Mouse (Mus musculus) hindbrain, postnatal 0 days (tissue): Measurements from ENCODE around the gene H2afb3. TPM values are rescaled to one million over a fixed set of nuclear protein-coding genes. Genes with fewer than 3 reads are reported as not detected.
"Not testable (repeated sequence)": the region's sequence is repeated elsewhere in the genome, so short reads cannot be mapped to it uniquely, and the experiment has no call there.

Experiments used
- ATAC-seq: fragments of 200-750 bp; cut with Nextera tagmentation; 2 replicates; pipeline ENCODE4 v1.8.0; 2017; ENCODE audit warnings: mild to moderate bottlenecking, moderate TSS enrichment, moderate library complexity
- DNase-seq: peaks from one replicate; pipeline ENCODE4 v3.0.0-alpha.2; 2015; ENCODE audit warnings: low spot score
- H3K27ac ChIP-seq: fragments of 300-500 bp; sonication (generic); 2 replicates; pipeline ENCODE4 v1.5.1; 2014; ENCODE audit warnings: mild to moderate bottlenecking
- H3K27me3 ChIP-seq: fragments of 300-500 bp; sonication (generic); 2 replicates; pipeline ENCODE4 v1.6.1; 2014; ENCODE audit warnings: low read length, mixed read lengths; ENCODE audit not compliant: insufficient read depth
- H3K36me3 ChIP-seq: fragments of 300-500 bp; sonication (generic); 2 replicates; pipeline ENCODE4 v1.6.1; 2014; ENCODE audit warnings: low read length, mixed read lengths; ENCODE audit not compliant: insufficient read depth
- H3K4me1 ChIP-seq: fragments of 300-500 bp; sonication (generic); 2 replicates; pipeline ENCODE4 v1.6.1; 2014; ENCODE audit warnings: antibody characterized with exemption, low read length, mixed read lengths; ENCODE audit not compliant: insufficient read depth
- H3K4me2 ChIP-seq: fragments of 300-500 bp; sonication (generic); 2 replicates; pipeline ENCODE4 v1.6.1; 2014; ENCODE audit warnings: low read depth, mild to moderate bottlenecking, low read length, moderate library complexity, mixed read lengths
- H3K4me3 ChIP-seq: fragments of 300-500 bp; sonication (generic); 2 replicates; pipeline ENCODE4 v1.5.1; 2014; ENCODE audit warnings: low read length
- H3K9ac ChIP-seq: fragments of 300-500 bp; sonication (generic); replicated peaks from 2 replicates; pipeline ENCODE4 v1.6.1; 2014; ENCODE audit warnings: mild to moderate bottlenecking, low read length, moderate library complexity, mixed read lengths
- H3K9me3 ChIP-seq: fragments of 300-500 bp; sonication (generic); 2 replicates; pipeline ENCODE4 v1.6.1; 2016; ENCODE audit warnings: low read length, mixed read lengths
- CTCF ChIP-seq: IDR thresholded peaks from 2 replicates; pipeline ENCODE4 v1.5.1; 2016; ENCODE audit warnings: antibody characterized with exemption, control low read depth, low read depth
- WGBS: fragments of 180-500 bp; shearing (Covaris S2); extraction: QIAGEN DNeasy Blood & Tissue Kit; methylation state at CpG from one replicate; pipeline ENCODE4 v1.1.7; 2014; 5-methylcytosine and 5-hydroxymethylcytosine counted together
- polyA plus RNA-seq: library from polyadenylated mRNA; unstranded; fragments of >200 nt; fragmentation: Nextera tagmentation; extraction: Ambion mirVana; gene quantifications from 2 replicates; pipeline ENCODE4 v1.2.1, GENCODE M21; 2015
- total RNA-seq: library from RNA; depleted of rRNA; stranded (reverse); fragments of >200 nt; gene quantifications from 2 replicates; pipeline ENCODE4 v1.2.3, GENCODE M21; 2014; rRNA removed

Gene H2afb3
- total RNA-seq, result not detected in 2 replicates
- not detected in 2 replicates for polyA plus RNA-seq

DNA sequence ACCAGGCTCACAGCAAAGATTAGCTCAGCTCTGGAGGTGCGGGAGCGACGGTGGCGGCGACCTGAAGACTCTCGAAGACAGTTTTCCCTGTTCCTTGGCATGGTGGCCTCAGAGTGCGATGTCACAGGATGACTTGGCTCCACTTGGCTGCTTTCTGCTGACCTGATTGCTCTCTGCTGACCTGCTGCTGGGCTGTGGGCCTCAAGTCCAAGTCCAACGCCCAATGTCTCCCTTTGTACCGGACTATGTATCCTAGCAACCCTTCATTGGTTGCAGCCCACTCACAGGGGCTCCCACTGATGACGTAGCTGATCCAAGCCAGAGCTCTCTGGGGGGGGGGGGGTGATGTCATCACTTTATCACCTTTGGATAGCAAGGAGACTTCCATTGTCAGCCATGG lies at the start of gene H2afb3:
Gene H2afb3 (minus strand): TSS at position 101 of the 400 bp plus-strand sequence.
- not testable (repeated sequence) for H3K27me3 ChIP-seq, ATAC-seq, H3K27ac ChIP-seq, DNase-seq, H3K4me3 ChIP-seq, H3K36me3 ChIP-seq, H3K4me2 ChIP-seq, H3K9ac ChIP-seq, H3K9me3 ChIP-seq, H3K4me1 ChIP-seq
- WGBS, result 85% methylated on average over 9 of the region's 10 CpGs

DNA sequence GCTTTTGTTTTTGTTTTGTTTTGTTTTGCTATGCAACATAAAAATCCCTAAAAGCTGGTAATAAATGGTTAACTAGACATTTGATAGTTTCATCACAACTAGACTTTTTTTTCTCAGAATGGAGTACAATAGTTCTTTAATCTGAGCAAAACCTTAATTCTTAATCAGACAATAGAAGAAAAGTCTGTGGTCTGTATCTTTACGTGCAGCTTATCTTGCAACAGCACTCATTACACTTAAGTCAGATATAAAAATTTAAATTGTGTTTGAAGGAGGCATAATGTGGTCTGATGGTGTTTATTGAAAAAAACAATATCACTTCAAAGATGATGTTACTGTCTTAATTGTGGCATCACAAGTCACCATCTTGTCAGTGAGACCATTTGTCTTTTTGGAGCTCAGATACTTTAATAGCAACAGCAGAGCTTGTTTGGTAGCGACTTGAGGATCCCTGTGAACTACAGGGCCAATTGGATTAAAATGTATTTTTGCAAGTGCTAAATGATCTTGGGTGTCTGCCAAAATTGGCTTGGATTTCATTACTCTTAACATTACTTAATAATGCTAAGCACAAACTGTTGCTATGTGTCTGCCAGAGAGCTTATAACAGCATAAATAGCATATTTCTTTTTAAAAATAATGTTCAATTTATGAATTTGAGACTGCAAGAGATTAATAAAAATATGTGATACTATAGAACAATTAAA lies 11.3 kb downstream of the H2afb3 start:
- TF ChIP-seq CTCF, result no peak
- no peaks in the 10 kb centered on the region for H3K4me1 ChIP-seq
- no peak overlapping the region for H3K9ac ChIP-seq
- DNase-seq, result no peak
- no peak overlapping the region for H3K4me3 ChIP-seq
- H3K9me3 ChIP-seq, result no peaks in the 10 kb centered on the region
- no peak for ATAC-seq
- no peaks in the 10 kb centered on the region for H3K36me3 ChIP-seq
- no peak overlapping the region for H3K27ac ChIP-seq
- H3K27me3 ChIP-seq, result no peaks in the 10 kb centered on the region
- H3K4me2 ChIP-seq, result no peak overlapping the region
- WGBS, result 55% methylated on average over 2 of the region's 2 CpGs

DNA sequence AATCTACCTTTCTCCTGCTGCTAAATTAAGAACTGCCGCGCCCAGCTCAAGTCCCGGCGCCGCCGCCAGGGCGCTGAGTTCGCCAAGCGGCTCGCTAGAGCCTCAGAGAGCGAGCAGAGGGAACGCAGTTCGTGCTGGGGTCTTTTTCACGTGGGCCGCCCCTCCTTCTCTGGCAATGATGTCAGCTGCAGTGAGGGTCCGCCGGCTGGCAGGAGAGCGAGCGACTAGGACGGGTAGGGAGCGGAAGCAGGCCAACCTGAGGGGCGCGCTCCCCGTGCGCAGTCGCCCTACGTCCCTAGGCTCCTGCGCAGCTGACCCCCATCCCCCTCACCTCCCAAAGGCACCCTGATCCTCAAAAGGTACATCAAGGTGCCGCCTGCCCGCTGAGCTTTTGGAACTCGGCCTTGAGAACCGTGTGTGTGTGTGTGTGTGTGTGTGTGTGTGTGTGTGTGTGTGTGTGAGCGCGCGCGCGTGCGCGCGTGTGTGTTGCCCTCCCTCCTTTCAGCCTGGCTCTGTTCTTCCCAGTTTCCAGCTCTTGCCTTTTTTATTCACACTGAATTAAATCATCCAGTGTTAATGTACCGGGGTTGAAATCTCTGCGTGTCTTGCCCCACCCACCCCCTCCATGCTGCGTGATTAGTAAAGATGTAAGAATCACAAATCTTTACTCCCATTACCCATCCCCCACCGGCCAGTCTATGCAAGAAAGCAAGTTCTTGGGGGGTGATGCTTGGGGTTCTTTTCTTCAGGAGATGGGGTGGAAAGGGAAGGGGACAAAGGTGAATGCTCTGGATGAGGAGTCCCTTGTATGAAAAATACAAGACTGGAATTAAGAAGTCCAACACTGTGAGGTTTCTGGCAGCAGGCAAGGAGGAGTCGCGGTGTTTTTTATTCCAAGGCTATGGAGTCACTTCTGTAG lies 19.8 kb downstream of the H2afb3 start:
- 10% methylated on average over 38 of the region's 46 CpGs for WGBS
- no peaks in the 10 kb centered on the region for H3K27me3 ChIP-seq
- ATAC-seq (peak; percentile 85), DNase-seq (peak; percentile 74)
- TF ChIP-seq CTCF, result peak; percentile 46
- peak overlapping the region; percentile 69; the same call in 1 of the 2 replicates for H3K27ac ChIP-seq
- peak overlapping the region; percentile 43 for H3K9ac ChIP-seq
- H3K4me1 ChIP-seq, result no peaks in the 10 kb centered on the region
- H3K9me3 ChIP-seq, result no peaks in the 10 kb centered on the region
- H3K4me3 ChIP-seq, result peak overlapping the region; percentile 48
- H3K36me3 ChIP-seq, result no peaks in the 10 kb centered on the region
- peak overlapping the region; percentile 71 for H3K4me2 ChIP-seq

DNA sequence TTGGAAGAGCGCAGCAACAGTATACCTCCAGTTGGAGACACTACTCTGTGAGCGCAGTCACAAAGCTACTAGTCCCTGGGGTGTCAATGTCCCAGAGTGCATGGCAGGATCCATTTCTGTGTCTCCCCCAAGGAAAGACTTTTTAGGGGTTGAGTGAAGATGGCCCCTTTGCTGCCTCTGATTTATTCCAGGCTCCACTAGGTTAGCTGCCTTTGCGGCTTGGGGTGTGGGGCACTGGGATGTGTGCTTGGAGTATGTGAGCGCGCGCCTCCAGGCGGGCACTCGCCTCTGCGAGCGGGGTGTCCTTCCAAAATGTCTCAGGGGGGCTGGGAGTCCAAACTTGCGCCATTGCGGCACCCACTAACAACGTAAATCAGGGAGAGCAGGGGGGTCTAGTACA lies 21.2 kb downstream of the H2afb3 start:
- H3K9ac ChIP-seq, result no peak overlapping the region
- ATAC-seq (no peak), DNase-seq (peak; percentile 51)
- no peak overlapping the region for H3K27ac ChIP-seq
- no peaks in the 10 kb centered on the region for H3K27me3 ChIP-seq
- H3K4me1 ChIP-seq, result no peaks in the 10 kb centered on the region
- 28% methylated on average over 13 of the region's 13 CpGs for WGBS
- no peak for TF ChIP-seq CTCF
- H3K9me3 ChIP-seq, result no peaks in the 10 kb centered on the region
- peak overlapping the region; percentile 71 for H3K4me2 ChIP-seq
- no peaks in the 10 kb centered on the region for H3K36me3 ChIP-seq
- peak overlapping the region; percentile 48 for H3K4me3 ChIP-seq

DNA sequence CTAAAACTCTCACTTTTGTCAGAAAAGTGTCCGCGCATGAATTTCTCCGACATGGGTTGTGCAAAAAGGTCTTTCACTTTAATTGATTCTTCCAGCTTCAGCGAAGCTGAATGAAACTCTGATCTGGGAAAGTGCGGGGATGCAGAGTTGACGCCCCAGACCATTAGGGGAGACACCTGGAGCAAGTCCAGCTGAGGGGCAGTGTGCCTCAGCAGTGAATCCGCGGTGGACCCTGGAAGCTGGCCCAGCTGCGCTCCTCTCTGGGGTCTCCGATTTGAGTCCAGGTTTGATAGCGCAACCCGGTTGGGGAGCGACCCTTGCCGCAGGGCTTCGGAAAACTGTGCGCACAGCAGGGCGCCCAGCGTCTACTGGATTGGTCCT lies 22.0 kb downstream of the H2afb3 start:
- H3K4me1 ChIP-seq, result no peaks in the 10 kb centered on the region
- DNase-seq, result peak; percentile 6
- peak overlapping the region; percentile 71 for H3K4me2 ChIP-seq
- H3K27ac ChIP-seq, result no peak overlapping the region
- no peak for TF ChIP-seq CTCF
- ATAC-seq, result no peak
- no peaks in the 10 kb centered on the region for H3K9me3 ChIP-seq
- WGBS, result 17% methylated on average over 18 of the region's 18 CpGs
- peak overlapping the region; percentile 48 for H3K4me3 ChIP-seq
- H3K27me3 ChIP-seq, result no peaks in the 10 kb centered on the region
- peak overlapping the region; percentile 33; the same call in 1 of the 2 replicates for H3K9ac ChIP-seq
- no peaks in the 10 kb centered on the region for H3K36me3 ChIP-seq

DNA sequence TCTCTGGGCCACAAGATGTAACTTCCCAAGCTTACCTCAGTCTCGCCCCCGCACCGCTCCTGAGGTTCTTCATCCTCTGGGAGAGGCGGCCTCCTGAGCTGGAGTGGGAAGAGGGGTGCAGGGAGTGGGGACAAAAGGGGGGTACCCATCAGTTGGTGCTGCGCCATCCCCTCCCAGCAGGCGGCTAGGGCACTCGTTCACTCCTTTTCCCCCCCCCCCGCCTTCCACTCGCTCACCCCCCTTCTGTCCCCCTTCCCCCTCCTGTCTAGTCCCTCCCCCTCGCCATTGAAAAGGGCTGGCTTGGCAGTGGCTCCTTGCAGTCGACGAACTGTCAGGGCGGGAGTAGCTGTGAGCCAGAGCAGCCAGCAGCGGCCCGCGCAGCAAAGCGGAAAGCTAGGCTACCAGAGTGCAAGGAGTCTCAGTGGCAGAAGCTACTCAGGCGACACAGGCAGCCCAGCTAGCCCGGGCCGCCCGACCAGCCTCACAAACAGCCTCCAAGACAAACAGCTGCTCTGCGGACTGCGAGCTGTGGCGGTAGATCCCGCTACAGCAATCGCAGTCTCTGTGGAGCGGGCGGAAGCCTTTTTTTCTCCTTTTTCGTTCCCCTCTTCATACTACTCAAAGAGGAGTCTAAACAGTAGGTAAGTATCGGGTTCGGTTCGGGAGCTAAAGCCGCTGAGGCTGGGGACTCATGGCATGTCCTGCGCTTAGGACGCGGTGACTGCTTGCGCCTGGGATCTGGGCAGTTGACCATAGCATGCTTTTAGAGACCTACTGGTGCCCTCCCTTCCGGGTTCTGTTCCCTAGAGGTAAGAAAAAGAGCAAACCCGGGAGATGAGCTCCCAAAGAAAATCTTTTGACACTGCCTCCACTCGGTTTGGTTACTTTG lies 22.6 kb downstream of the H2afb3 start, which contains the start of gene Pcdh11x:
Gene Pcdh11x (plus strand): TSS at position 249 of the 889 bp plus-strand sequence.
- WGBS, result 23% methylated on average over 31 of the region's 40 CpGs
- no peaks in the 10 kb centered on the region for H3K27me3 ChIP-seq
- H3K27ac ChIP-seq, result 0 out of 2 replicates have a peak within 1 kb of the TSS, but pooled peaks have one; percentile 45
- H3K4me1 ChIP-seq, result no peaks in the 10 kb centered on the region
- no peaks in the 10 kb centered on the region for H3K36me3 ChIP-seq
- H3K9me3 ChIP-seq, result no peaks in the 10 kb centered on the region
- H3K4me2 ChIP-seq, result peak within 1 kb of the TSS; percentile 71
- peak; percentile 88 for ATAC-seq
- no peak for TF ChIP-seq CTCF
- H3K4me3 ChIP-seq, result peak within 1 kb of the TSS; percentile 48
- DNase-seq, result peak; percentile 79
- H3K9ac ChIP-seq, result peak within 1 kb of the TSS; percentile 33; the same call in 1 of the 2 replicates
